27 mouse cellular contexts compared by ENCODE assay signal in genomic region chr4:135395375-135395774, GRCm38 (mm10). TPM values are rescaled to one million over a fixed set of nuclear protein-coding genes. Genes with fewer than 3 reads are reported as not detected.
"Had no signal": no experiment of that assay in that cellular context is flagged by ENCODE, and none has a peak within 500 bp of the region (broad histone marks: within the 10 kb centered on the region; RNA-seq: fewer than 3 reads in every experiment).

No protein-coding gene starts in this region.

- H3K36me3 ChIP-seq: heart, embryonic 13.5 days; heart, embryonic 15.5 days; hindbrain, embryonic 13.5 days; hindbrain, embryonic 15.5 days; kidney, embryonic 15.5 days; limb, embryonic 12.5 days; limb, embryonic 15.5 days; liver, embryonic 12.5 days had no signal

- H3K4me3 ChIP-seq: heart, adult 2 months; heart, embryonic 13.5 days; heart, embryonic 15.5 days; hindbrain, embryonic 13.5 days; hindbrain, embryonic 15.5 days; kidney, embryonic 15.5 days; limb, embryonic 12.5 days; limb, embryonic 15.5 days; liver, embryonic 12.5 days had no signal

- H3K9me3 ChIP-seq: heart, embryonic 15.5 days; hindbrain, embryonic 13.5 days; hindbrain, embryonic 15.5 days; kidney, embryonic 15.5 days; limb, embryonic 12.5 days; limb, embryonic 15.5 days; liver, embryonic 12.5 days had no signal

- ATAC-seq: hindbrain, postnatal 0 days; liver, embryonic 12.5 days had no signal

- H3K4me2 ChIP-seq: heart, embryonic 11.5 days; heart, embryonic 13.5 days; heart, embryonic 15.5 days; hindbrain, embryonic 13.5 days; hindbrain, embryonic 15.5 days; kidney, embryonic 15.5 days; limb, embryonic 12.5 days; limb, embryonic 15.5 days; liver, embryonic 12.5 days had no signal

- H3K9ac ChIP-seq: heart, embryonic 13.5 days; heart, embryonic 15.5 days; hindbrain, embryonic 13.5 days; hindbrain, embryonic 15.5 days; kidney, embryonic 15.5 days; limb, embryonic 12.5 days; limb, embryonic 15.5 days; liver, embryonic 12.5 days; liver, embryonic 14.5 days had no signal

- DNase-seq: gastrocnemius, postnatal 14 days; gastrocnemius, postnatal 36 days; heart, adult 11 months; heart, adult 2 months; heart, postnatal 14 days; heart, postnatal 36 days; kidney, adult 11 months; kidney, adult 2 months; kidney, adult 9 months; kidney, postnatal 14 days; kidney, postnatal 36 days; layer of hippocampus, adult 9-11 months; layer of hippocampus, postnatal 36 days; left cerebral cortex, postnatal 4 days had no signal

- H3K27ac ChIP-seq: heart, adult 2 months; heart, embryonic 13.5 days; heart, embryonic 15.5 days; hindbrain, embryonic 13.5 days; hindbrain, embryonic 15.5 days; hindbrain, postnatal 0 days; kidney, embryonic 15.5 days; kidney, postnatal 0 days; limb, embryonic 12.5 days; limb, embryonic 15.5 days; liver, embryonic 12.5 days; liver, embryonic 14.5 days had no signal

RNA-seq across cellular contexts. Expression of gene Ncmap, which starts 2.7 kb away (rescaled TPM):
- polyA plus RNA-seq: hindbrain, embryonic 11.5 days had no signal
